Mouse (Mus musculus): ENCODE measurements at regions not wholly inside any gene's neighbourhood (a gene's known extent, or its start where the extent isn't known, plus 50 kb on each side); places are given as distances from the start of the nearest gene placed in this dataset.
"Not testable (repeated sequence)": the region's sequence is repeated elsewhere in the genome, so short reads cannot be mapped to it uniquely, and the experiment has no call there.

DNA sequence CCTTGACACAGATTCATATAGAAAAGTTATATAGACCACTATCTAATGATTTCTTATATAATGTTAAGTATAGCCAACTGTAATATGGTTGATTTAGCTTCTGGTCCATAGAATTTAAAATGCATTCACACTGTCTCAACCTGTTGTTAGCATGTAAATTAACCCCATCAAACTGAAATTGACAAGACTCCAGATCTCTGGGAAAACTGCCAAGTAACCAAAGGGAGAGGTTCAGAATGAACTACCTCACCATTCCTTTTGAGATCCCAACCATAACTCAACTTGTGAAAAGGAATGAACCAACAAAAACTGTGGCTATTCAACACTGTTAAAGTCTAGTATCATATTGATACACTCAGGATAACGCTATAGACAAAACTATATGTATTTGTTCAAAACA, 162.0 kb upstream of the Hsf2 start:
- no peak for DNase-seq

DNA sequence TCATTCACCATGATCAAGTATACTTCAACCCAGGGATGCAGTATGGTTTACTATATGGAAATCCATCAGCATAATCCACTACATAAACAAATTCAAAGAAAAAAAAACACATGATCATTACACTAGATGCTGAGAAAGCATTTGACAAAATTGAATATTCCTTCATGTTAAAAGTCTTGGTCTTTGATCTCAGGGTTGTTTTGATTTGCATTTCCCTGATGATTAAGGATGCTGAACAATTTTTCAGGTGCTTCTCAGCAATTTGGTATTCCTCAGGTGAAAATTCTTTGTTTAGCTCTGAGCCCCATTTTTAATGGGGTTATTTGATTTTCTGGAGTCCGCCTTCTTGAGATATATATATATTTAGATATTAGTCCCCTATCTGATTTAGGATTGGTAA, 123.4 kb upstream of the Hsf2 start:
- DNase-seq, result not testable (repeated sequence)

Measured in kidney, adult 8-10 months (tissue).